Mouse (Mus musculus) layer of hippocampus, postnatal 10 days (tissue): ENCODE results near the gene Zbtb4. TPM values are rescaled to one million over a fixed set of nuclear protein-coding genes. Genes with fewer than 3 reads are reported as not detected.

Source experiments
- DNase-seq, 2 experiments: peaks; one replicate each; pipeline ENCODE4 v3.0.0; 2021; ENCODE audit warnings: low spot score in 2 of 2
- total RNA-seq, 2 experiments: library from RNA; stranded (reverse); gene quantifications; 2 replicates each; pipeline ENCODE4 v1.2.3; 2021

Zbtb4 gene
- total RNA-seq, 2 experiments from 2014 or later = 69.7 to 72.8 TPM

GRCm38 (mm10) chr11:69761868-69762267, 3.8 kb upstream of the Zbtb4 start, which contains the start of gene Slc35g3:
Gene Slc35g3, minus strand, starts transcription at chr11:69761968.
- DNase-seq = no peak

GRCm38 (mm10) chr11:69763551-69763950, 2.2 kb upstream of the Zbtb4 start:
- no peak for DNase-seq

- DNase-seq = peak; percentile 71 to 83
Observed at GRCm38 (mm10) chr11:69766126-69766609, 456 bp downstream of the Zbtb4 start.

GRCm38 (mm10) chr11:69766872-69767624, 1.3 kb downstream of the Zbtb4 start:
- no peak for DNase-seq

GRCm38 (mm10) chr11:69767625-69767909, 1.9 kb downstream of the Zbtb4 start:
- no peak for DNase-seq

- no peak for DNase-seq
Observed at GRCm38 (mm10) chr11:69774961-69775360, 9.2 kb downstream of the Zbtb4 start.

- DNase-seq = no peak
Observed at GRCm38 (mm10) chr11:69775716-69776115, 10.0 kb downstream of the Zbtb4 start.

GRCm38 (mm10) chr11:69776488-69776887, 10.8 kb downstream of the Zbtb4 start:
- no peak for DNase-seq

GRCm38 (mm10) chr11:69777504-69778257, 12.0 kb downstream of the Zbtb4 start:
- no peak for DNase-seq

GRCm38 (mm10) chr11:69778258-69778982, 12.7 kb downstream of the Zbtb4 start:
- no peak for DNase-seq

GRCm38 (mm10) chr11:69778985-69779384, 13.3 kb downstream of the Zbtb4 start:
- no peak for DNase-seq

- no peak for DNase-seq
Observed at GRCm38 (mm10) chr11:69781828-69782227, 16.1 kb downstream of the Zbtb4 start.

- no peak for DNase-seq
Observed at GRCm38 (mm10) chr11:69784793-69785272, 19.1 kb downstream of the Zbtb4 start.

- DNase-seq = no peak
Observed at GRCm38 (mm10) chr11:69787306-69787705, 21.6 kb downstream of the Zbtb4 start.

- DNase-seq = no peak
Observed at GRCm38 (mm10) chr11:69789431-69789830, 23.7 kb downstream of the Zbtb4 start.

- no peak for DNase-seq
Observed at GRCm38 (mm10) chr11:69791420-69791819, 25.7 kb downstream of the Zbtb4 start.

- no peak for DNase-seq
Observed at GRCm38 (mm10) chr11:69793429-69793828, 27.7 kb downstream of the Zbtb4 start.

- peak; percentile 83 to 88 for DNase-seq
Observed at GRCm38 (mm10) chr11:69795168-69795982, 29.7 kb downstream of the Zbtb4 start, which contains the start of gene Chrnb1. Gene Chrnb1, minus strand, starts transcription at chr11:69795943.

- no peak for DNase-seq
Observed at GRCm38 (mm10) chr11:69795983-69796435, 30.3 kb downstream of the Zbtb4 start.

- DNase-seq = no peak
Observed at GRCm38 (mm10) chr11:69797924-69798323, 32.2 kb downstream of the Zbtb4 start.
